Mouse (Mus musculus) liver, postnatal 0 days (tissue): ENCODE data around the gene Lrmda.

Experiments
- CTCF ChIP-seq: sonication (generic); IDR thresholded peaks from 2 replicates; pipeline ENCODE4 v1.5.1; 2016; ENCODE audit warnings: antibody characterized with exemption, low read depth
- EP300 ChIP-seq: IDR thresholded peaks from 2 replicates; pipeline ENCODE4 v1.6.1; 2016; ENCODE audit warnings: antibody characterized with exemption, low read depth, mild to moderate bottlenecking

DNA sequence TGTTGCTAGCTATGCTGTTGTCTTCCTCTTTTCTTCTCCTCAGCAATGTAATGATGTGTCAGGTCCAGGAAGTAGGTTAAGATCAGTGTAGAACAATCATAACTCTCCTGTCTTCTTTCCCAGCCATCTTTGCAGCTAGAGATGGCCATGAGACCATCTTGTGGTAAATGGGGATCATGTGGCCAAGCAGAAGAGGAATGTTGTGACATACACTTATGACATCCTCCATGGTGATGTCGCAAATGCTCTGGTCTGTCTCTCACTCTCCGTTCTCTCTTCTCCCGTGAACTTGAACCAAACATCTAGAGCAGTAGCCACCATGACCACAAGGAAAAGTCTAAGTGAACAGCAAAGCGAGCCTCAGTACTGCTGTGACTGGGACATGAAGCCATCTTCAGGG is 19.9 kb upstream of the Lrmda start:
- no peak for TF ChIP-seq CTCF
- no peak for TF ChIP-seq EP300
